Mouse (Mus musculus) kidney, postnatal 4 days (tissue): ENCODE data around the gene Ltb4r1.

Source experiments
- DNase-seq, 2 experiments: peaks; one replicate each; pipeline ENCODE4 v3.0.0; 2021; ENCODE audit warnings: mixed read lengths in 2 of 2

Gene Ltb4r1

GRCm38 (mm10) chr14:55747051-55747847, 18.5 kb upstream of the Ltb4r1 start:
- DNase-seq, result no peak

GRCm38 (mm10) chr14:55757566-55757965, 8.2 kb upstream of the Ltb4r1 start:
- DNase-seq, result no peak

GRCm38 (mm10) chr14:55758363-55758784, 7.4 kb upstream of the Ltb4r1 start, which contains the start of gene Cideb:
Gene Cideb, minus strand, starts transcription at chr14:55758458.
- peak; percentile 62 to 73 for DNase-seq

GRCm38 (mm10) chr14:55760156-55760555, 5.6 kb upstream of the Ltb4r1 start:
- peak; percentile 93 to 94 for DNase-seq

- DNase-seq, result no peak
Observed at GRCm38 (mm10) chr14:55761163-55761562, 4.6 kb upstream of the Ltb4r1 start, which contains the start of gene Ltb4r2. Gene Ltb4r2, plus strand, starts transcription at chr14:55761428.

- peak; percentile 75 to 86 for DNase-seq
Observed at GRCm38 (mm10) chr14:55762001-55762821, 3.6 kb upstream of the Ltb4r1 start.

- peak in 1 of 2 experiments; percentile 31 for DNase-seq
Observed at GRCm38 (mm10) chr14:55763166-55763565, 2.6 kb upstream of the Ltb4r1 start.

GRCm38 (mm10) chr14:55767519-55768414, 2.0 kb downstream of the Ltb4r1 start:
- DNase-seq, result peak; percentile 80 to 87

- DNase-seq, result no peak
Observed at GRCm38 (mm10) chr14:55768555-55768954, 2.8 kb downstream of the Ltb4r1 start.

- DNase-seq, result no peak
Observed at GRCm38 (mm10) chr14:55769087-55769703, 3.4 kb downstream of the Ltb4r1 start.

GRCm38 (mm10) chr14:55776711-55777110, 10.9 kb downstream of the Ltb4r1 start:
- no peak for DNase-seq

GRCm38 (mm10) chr14:55777176-55777575, 11.4 kb downstream of the Ltb4r1 start:
- DNase-seq, result no peak

- no peak for DNase-seq
Observed at GRCm38 (mm10) chr14:55777806-55778205, 12.0 kb downstream of the Ltb4r1 start.

GRCm38 (mm10) chr14:55778686-55779085, 12.9 kb downstream of the Ltb4r1 start:
- DNase-seq, result peak in 1 of 2 experiments; percentile 1

GRCm38 (mm10) chr14:55779656-55780055, 13.9 kb downstream of the Ltb4r1 start:
- DNase-seq, result peak in 1 of 2 experiments; percentile 5

- peak in 1 of 2 experiments; percentile 6 for DNase-seq
Observed at GRCm38 (mm10) chr14:55780736-55781135, 15.0 kb downstream of the Ltb4r1 start.

- peak; percentile 68 to 80 for DNase-seq
Observed at GRCm38 (mm10) chr14:55781310-55781709, 15.5 kb downstream of the Ltb4r1 start.

- peak; percentile 30 to 39 for DNase-seq
Observed at GRCm38 (mm10) chr14:55782361-55782960, 16.7 kb downstream of the Ltb4r1 start.

- peak; percentile 39 to 56 for DNase-seq
Observed at GRCm38 (mm10) chr14:55783171-55783957, 17.6 kb downstream of the Ltb4r1 start.

GRCm38 (mm10) chr14:55783958-55784235, 18.1 kb downstream of the Ltb4r1 start, which contains the start of gene Adcy4:
Gene Adcy4, minus strand, starts transcription at chr14:55784095.
- peak; percentile 44 to 58 for DNase-seq

- peak; percentile 39 to 54 for DNase-seq
Observed at GRCm38 (mm10) chr14:55785195-55785594, 19.4 kb downstream of the Ltb4r1 start.
